Mouse (Mus musculus) hindbrain, embryonic 13.5 days (tissue): ENCODE results near the gene Lrfn4. TPM values are rescaled to one million over a fixed set of nuclear protein-coding genes. Genes with fewer than 3 reads are reported as not detected.
"Not testable (repeated sequence)": the region's sequence is repeated elsewhere in the genome, so short reads cannot be mapped to it uniquely, and the experiment has no call there.

ENCODE experiments used
- ATAC-seq: fragments of 200-750 bp; cut with Nextera tagmentation; 2 replicates; pipeline ENCODE4 v1.8.0; 2017; ENCODE audit warnings: moderate TSS enrichment; ENCODE audit not compliant: low FRiP score
- H3K27ac ChIP-seq: fragments of 300-500 bp; sonication (generic); 2 replicates; pipeline ENCODE4 v1.5.1; 2015; ENCODE audit warnings: inconsistent platforms, mild to moderate bottlenecking, moderate library complexity
- H3K27me3 ChIP-seq: fragments of 300-500 bp; sonication (generic); 2 replicates; pipeline ENCODE4 v1.6.1; 2015; ENCODE audit warnings: mild to moderate bottlenecking, inconsistent platforms
- H3K36me3 ChIP-seq: fragments of 300-500 bp; sonication (generic); 2 replicates; pipeline ENCODE4 v1.6.1; 2015; ENCODE audit warnings: mild to moderate bottlenecking, inconsistent platforms
- H3K4me1 ChIP-seq: fragments of 300-500 bp; sonication (generic); replicated peaks from 2 replicates; pipeline ENCODE4 v1.6.1; 2015; ENCODE audit warnings: inconsistent platforms
- H3K4me2 ChIP-seq: fragments of 300-500 bp; sonication (generic); 2 replicates; pipeline ENCODE4 v1.6.1; 2015; ENCODE audit warnings: inconsistent platforms, mild to moderate bottlenecking, moderate library complexity
- H3K4me3 ChIP-seq: fragments of 300-500 bp; sonication (generic); 2 replicates; pipeline ENCODE4 v1.5.1; 2015; ENCODE audit warnings: mild to moderate bottlenecking, inconsistent platforms
- H3K9ac ChIP-seq: fragments of 300-500 bp; sonication (generic); 2 replicates; pipeline ENCODE4 v1.6.1; 2015; ENCODE audit warnings: mild to moderate bottlenecking, inconsistent platforms
- H3K9me3 ChIP-seq: fragments of 300-500 bp; sonication (generic); 2 replicates; pipeline ENCODE4 v1.6.1; 2016; ENCODE audit warnings: inconsistent platforms
- WGBS: fragments of 180-500 bp; shearing (Covaris S2); methylation state at CpG from one replicate; pipeline ENCODE4 v1.1.7; 2015; 5-methylcytosine and 5-hydroxymethylcytosine counted together
- polyA plus RNA-seq: library from polyadenylated mRNA; unstranded; fragments of >200 nt; fragmentation: Nextera tagmentation; extraction: Ambion mirVana; gene quantifications from 2 replicates; pipeline ENCODE4 v1.2.1, GENCODE M21; 2015

Gene Lrfn4
- polyA plus RNA-seq, 1 experiment from 2014 or later = 10.4 TPM

- Histone ChIP-seq H3K27me3 (no peaks in the 10 kb centered on the region), H3K9ac (no peak overlapping the region), H3K36me3 (peaks cover 10% of the 10 kb centered on the region; the same call in 1 of the 2 replicates), H3K4me2 (no peak overlapping the region), H3K27ac (no peak overlapping the region), H3K4me3 (no peak overlapping the region), H3K4me1 (peaks cover 3% of the 10 kb centered on the region; the same call in 1 of the 2 replicates), H3K9me3 (no peaks in the 10 kb centered on the region)
- ATAC-seq = no peak
- 82% methylated on average over 4 of the region's 4 CpGs for WGBS
Measured at GRCm38 (mm10) chr19:4605654-4606053, 9.8 kb downstream of the Lrfn4 start.

- Histone ChIP-seq H3K4me1 (no peaks in the 10 kb centered on the region; the same call in 1 of the 2 replicates), H3K27me3 (no peaks in the 10 kb centered on the region), H3K4me3 (no peak overlapping the region), H3K9ac (no peak overlapping the region), H3K9me3 (no peaks in the 10 kb centered on the region), H3K4me2 (no peak overlapping the region), H3K27ac (no peak overlapping the region), H3K36me3 (no peaks in the 10 kb centered on the region)
- no peak for ATAC-seq
- WGBS = 43% methylated on average over 24 of the region's 24 CpGs
Measured at GRCm38 (mm10) chr19:4603801-4604723, 11.4 kb downstream of the Lrfn4 start.

GRCm38 (mm10) chr19:4602459-4602858, 13.0 kb downstream of the Lrfn4 start:
- ATAC-seq = no peak
- Histone ChIP-seq H3K9ac (no peak overlapping the region), H3K4me2 (no peak overlapping the region), H3K4me3 (no peak overlapping the region), H3K4me1 (no peaks in the 10 kb centered on the region; the same call in 1 of the 2 replicates), H3K27me3 (no peaks in the 10 kb centered on the region), H3K36me3 (no peaks in the 10 kb centered on the region), H3K27ac (no peak overlapping the region), H3K9me3 (no peaks in the 10 kb centered on the region)
- WGBS = 87% methylated on average over 20 of the region's 20 CpGs

- Histone ChIP-seq H3K4me3 (no peak overlapping the region), H3K27ac (no peak overlapping the region), H3K27me3 (no peaks in the 10 kb centered on the region), H3K4me1 (no peaks in the 10 kb centered on the region), H3K36me3 (no peaks in the 10 kb centered on the region), H3K9me3 (no peaks in the 10 kb centered on the region), H3K4me2 (no peak overlapping the region), H3K9ac (no peak overlapping the region)
- WGBS = 80% methylated on average over 2 of the region's 2 CpGs
- ATAC-seq = no peak
Measured at GRCm38 (mm10) chr19:4596071-4596470, 19.4 kb downstream of the Lrfn4 start.

- H3K36me3 ChIP-seq = no peaks in the 10 kb centered on the region
- H3K4me2 ChIP-seq = no peak overlapping the region
- H3K4me1 ChIP-seq = no peaks in the 10 kb centered on the region
- no peak overlapping the region for H3K9ac ChIP-seq
- ATAC-seq = no peak
- no peaks in the 10 kb centered on the region for H3K9me3 ChIP-seq
- H3K27me3 ChIP-seq = no peaks in the 10 kb centered on the region
- no peak overlapping the region for H3K27ac ChIP-seq
- WGBS = 65% methylated on average over 7 of the region's 7 CpGs
- H3K4me3 ChIP-seq = no peak overlapping the region
Measured at GRCm38 (mm10) chr19:4593792-4594522, 21.5 kb downstream of the Lrfn4 start.

GRCm38 (mm10) chr19:4590025-4590424, 25.4 kb downstream of the Lrfn4 start:
- H3K4me2 ChIP-seq = no peak overlapping the region
- no peak overlapping the region for H3K4me3 ChIP-seq
- H3K9me3 ChIP-seq = no peaks in the 10 kb centered on the region
- ATAC-seq = no peak
- H3K9ac ChIP-seq = no peak overlapping the region
- no peak overlapping the region for H3K27ac ChIP-seq
- no peaks in the 10 kb centered on the region for H3K36me3 ChIP-seq
- H3K4me1 ChIP-seq = no peaks in the 10 kb centered on the region
- 95% methylated on average over 3 of the region's 3 CpGs for WGBS
- no peaks in the 10 kb centered on the region for H3K27me3 ChIP-seq

GRCm38 (mm10) chr19:4589081-4589480, 26.4 kb downstream of the Lrfn4 start:
- WGBS = 67% methylated on average over 1 of the region's 1 CpGs
- no peak overlapping the region for H3K9ac ChIP-seq

GRCm38 (mm10) chr19:4588430-4588829, 27.0 kb downstream of the Lrfn4 start:
- Histone ChIP-seq H3K27me3 (no peaks in the 10 kb centered on the region), H3K27ac (no peak overlapping the region), H3K4me2 (no peak overlapping the region), H3K36me3 (no peaks in the 10 kb centered on the region), H3K4me1 (no peaks in the 10 kb centered on the region), H3K4me3 (no peak overlapping the region), H3K9me3 (no peaks in the 10 kb centered on the region), H3K9ac (no peak overlapping the region)
- no peak for ATAC-seq
- 73% methylated on average over 3 of the region's 3 CpGs for WGBS

More at GRCm38 (mm10) chr19:4589081-4589480, 26.4 kb downstream of the Lrfn4 start:
- Histone ChIP-seq H3K4me1 (no peaks in the 10 kb centered on the region), H3K4me2 (no peak overlapping the region), H3K27ac (no peak overlapping the region), H3K4me3 (no peak overlapping the region), H3K27me3 (no peaks in the 10 kb centered on the region), H3K9me3 (no peaks in the 10 kb centered on the region), H3K36me3 (no peaks in the 10 kb centered on the region)
- no peak for ATAC-seq

- Histone ChIP-seq H3K36me3 (no peaks in the 10 kb centered on the region), H3K9ac (no peak overlapping the region), H3K27me3 (no peaks in the 10 kb centered on the region), H3K4me1 (no peaks in the 10 kb centered on the region), H3K27ac (no peak overlapping the region), H3K4me3 (no peak overlapping the region), H3K4me2 (no peak overlapping the region), H3K9me3 (no peaks in the 10 kb centered on the region)
- 58% methylated on average over 2 of the region's 2 CpGs for WGBS
- ATAC-seq = no peak
Measured at GRCm38 (mm10) chr19:4587426-4587825, 28.0 kb downstream of the Lrfn4 start.

GRCm38 (mm10) chr19:4586783-4587182, 28.7 kb downstream of the Lrfn4 start:
- H3K4me3 ChIP-seq, ATAC-seq: not testable (repeated sequence)

GRCm38 (mm10) chr19:4583856-4584255, 31.6 kb downstream of the Lrfn4 start:
- Histone ChIP-seq H3K9me3 (no peaks in the 10 kb centered on the region), H3K27me3 (no peaks in the 10 kb centered on the region), H3K36me3 (no peaks in the 10 kb centered on the region), H3K9ac (no peak overlapping the region), H3K4me1 (no peaks in the 10 kb centered on the region), H3K4me3 (no peak overlapping the region), H3K27ac (no peak overlapping the region), H3K4me2 (no peak overlapping the region)
- 75% methylated on average over 2 of the region's 2 CpGs for WGBS
- no peak for ATAC-seq

More at GRCm38 (mm10) chr19:4586783-4587182, 28.7 kb downstream of the Lrfn4 start:
- not testable (repeated sequence) for H3K27me3 ChIP-seq, H3K9me3 ChIP-seq, H3K36me3 ChIP-seq, H3K4me1 ChIP-seq, H3K9ac ChIP-seq, H3K4me2 ChIP-seq, H3K27ac ChIP-seq

- Histone ChIP-seq H3K27ac (no peak overlapping the region), H3K4me1 (no peaks in the 10 kb centered on the region), H3K4me2 (no peak overlapping the region), H3K9ac (no peak overlapping the region), H3K27me3 (no peaks in the 10 kb centered on the region), H3K9me3 (no peaks in the 10 kb centered on the region), H3K4me3 (no peak overlapping the region), H3K36me3 (no peaks in the 10 kb centered on the region)
- 77% methylated on average over 5 of the region's 5 CpGs for WGBS
- ATAC-seq = no peak
Measured at GRCm38 (mm10) chr19:4579296-4579695, 36.2 kb downstream of the Lrfn4 start.
